Mouse (Mus musculus): ENCODE measurements around the gene Ptx4. TPM values are rescaled to one million over a fixed set of nuclear protein-coding genes. Genes with fewer than 3 reads are reported as not detected.

Gene Ptx4
- polyA plus RNA-seq, 1 experiment: not detected

DNA sequence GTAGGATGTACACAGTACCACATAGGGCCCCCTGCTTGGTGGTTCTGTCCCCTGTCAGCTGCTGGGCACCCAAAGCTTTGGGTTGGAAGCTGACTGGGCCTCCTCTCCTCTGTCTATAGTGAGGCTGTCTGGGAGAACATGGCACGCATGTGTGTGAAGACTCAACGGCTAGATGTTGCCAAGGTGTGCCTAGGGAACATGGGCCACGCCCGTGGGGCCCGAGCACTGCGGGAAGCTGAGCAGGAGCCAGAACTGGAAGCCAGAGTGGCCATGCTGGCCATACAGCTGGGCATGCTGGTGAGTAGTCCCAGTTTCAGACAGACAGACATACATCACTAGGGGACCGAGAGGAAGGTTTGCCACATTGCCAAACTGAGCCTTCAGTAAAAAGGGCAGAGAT, 33.8 kb upstream of the Ptx4 start:
- TF ChIP-seq CTCF (IDR thresholded peaks at IDR 0.05; ENCODE audit: insufficient read depth, low read length): no peak
- TF ChIP-seq POLR2A (IDR thresholded peaks at IDR 0.05; ENCODE audit: borderline replicate concordance, extremely low read depth, low read depth, low read length): no peak
- 82% methylated on average over 7 of the region's 7 CpGs for WGBS
- peaks cover 12% of the 10 kb centered on the region for H3K4me1 ChIP-seq (ENCODE audit: control insufficient read depth, insufficient read depth, low read length)
- H3K4me3 ChIP-seq (replicated peaks; ENCODE audit: extremely low read depth, low read depth, low read length): no peak overlapping the region
- DNase-seq: no peak

DNA sequence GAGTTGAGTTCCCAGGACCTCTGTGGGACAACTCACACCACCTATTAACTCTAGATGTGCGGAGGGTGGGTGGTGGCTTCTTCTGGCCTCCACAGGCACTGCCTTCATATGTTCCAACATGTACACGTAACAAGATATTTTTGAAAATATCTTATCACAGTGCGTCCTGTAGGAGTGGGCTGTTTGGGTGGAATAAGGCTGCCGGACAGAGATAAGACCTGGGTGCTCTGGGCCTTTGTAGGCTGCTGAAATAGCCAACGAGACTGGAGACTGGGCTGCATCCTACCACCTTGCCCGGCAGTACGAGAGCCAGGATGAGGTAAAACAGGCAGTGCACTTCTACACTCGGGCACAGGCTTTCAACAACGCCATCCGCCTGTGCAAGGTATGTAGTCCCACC, 31.4 kb upstream of the Ptx4 start:
- DNase-seq: no peak
- TF ChIP-seq CTCF (IDR thresholded peaks at IDR 0.05; ENCODE audit: insufficient read depth, low read length): no peak
- no peak for TF ChIP-seq POLR2A (IDR thresholded peaks at IDR 0.05; ENCODE audit: borderline replicate concordance, extremely low read depth, low read depth, low read length)
- Histone ChIP-seq H3K4me1 (ENCODE audit: control insufficient read depth, insufficient read depth, low read length) (no peaks in the 10 kb centered on the region; the same call in 1 of the 2 replicates), H3K4me3 (replicated peaks; ENCODE audit: extremely low read depth, low read depth, low read length) (no peak overlapping the region)
- 91% methylated on average over 10 of the region's 10 CpGs for WGBS

DNA sequence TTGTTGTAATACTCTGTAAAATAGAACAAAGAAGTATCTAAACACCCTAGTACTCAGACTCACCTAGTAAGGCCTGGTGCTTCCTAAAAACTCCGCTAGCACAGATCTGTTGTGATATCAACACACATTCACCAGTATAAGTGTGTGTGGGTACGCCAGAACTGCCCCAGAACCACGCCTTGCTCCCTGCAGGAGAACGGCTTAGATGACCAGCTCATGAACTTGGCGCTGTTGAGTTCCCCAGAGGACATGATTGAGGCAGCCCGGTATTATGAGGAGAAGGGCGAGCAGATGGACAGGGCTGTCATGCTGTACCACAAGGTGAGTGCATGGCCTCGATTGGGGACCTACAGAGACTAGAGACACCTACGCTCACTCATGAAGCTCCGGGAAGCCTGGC, 30.1 kb upstream of the Ptx4 start:
- Histone ChIP-seq H3K4me3 (replicated peaks; ENCODE audit: extremely low read depth, low read depth, low read length) (no peak overlapping the region), H3K4me1 (ENCODE audit: control insufficient read depth, insufficient read depth, low read length) (no peaks in the 10 kb centered on the region)
- 91% methylated on average over 10 of the region's 10 CpGs for WGBS
- no peak for DNase-seq
- TF ChIP-seq POLR2A (IDR thresholded peaks at IDR 0.05; ENCODE audit: borderline replicate concordance, extremely low read depth, low read depth, low read length) (no peak), CTCF (IDR thresholded peaks at IDR 0.05; ENCODE audit: insufficient read depth, low read length) (no peak)

DNA sequence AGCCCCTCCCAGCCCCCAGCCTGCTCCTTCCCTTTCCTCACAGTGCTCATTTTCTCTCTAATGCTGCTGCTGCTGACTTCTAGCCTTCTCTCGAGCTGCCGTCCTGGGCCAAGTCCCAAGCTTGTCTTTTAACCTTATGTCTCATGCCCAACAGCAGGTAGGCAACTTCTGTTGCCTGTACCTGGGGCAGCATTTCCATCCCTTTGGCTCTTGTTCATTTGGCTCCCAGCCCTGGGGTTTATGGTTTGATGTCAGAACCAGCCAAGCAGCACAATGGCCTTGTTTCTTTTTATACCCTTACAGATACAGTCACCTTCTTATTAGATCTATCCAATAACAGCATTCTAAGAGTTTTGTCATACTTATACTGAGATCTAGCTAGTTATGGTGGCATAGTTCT, 24.3 kb upstream of the Ptx4 start:
- H3K4me1 ChIP-seq (ENCODE audit: control insufficient read depth, insufficient read depth, low read length): no peaks in the 10 kb centered on the region
- WGBS: 92% methylated on average over 2 of the region's 2 CpGs
- no peak for DNase-seq
- H3K4me3 ChIP-seq (replicated peaks; ENCODE audit: extremely low read depth, low read depth, low read length): no peak overlapping the region
- TF ChIP-seq CTCF (IDR thresholded peaks at IDR 0.05; ENCODE audit: insufficient read depth, low read length) (no peak), POLR2A (IDR thresholded peaks at IDR 0.05; ENCODE audit: borderline replicate concordance, extremely low read depth, low read depth, low read length) (no peak)

DNA sequence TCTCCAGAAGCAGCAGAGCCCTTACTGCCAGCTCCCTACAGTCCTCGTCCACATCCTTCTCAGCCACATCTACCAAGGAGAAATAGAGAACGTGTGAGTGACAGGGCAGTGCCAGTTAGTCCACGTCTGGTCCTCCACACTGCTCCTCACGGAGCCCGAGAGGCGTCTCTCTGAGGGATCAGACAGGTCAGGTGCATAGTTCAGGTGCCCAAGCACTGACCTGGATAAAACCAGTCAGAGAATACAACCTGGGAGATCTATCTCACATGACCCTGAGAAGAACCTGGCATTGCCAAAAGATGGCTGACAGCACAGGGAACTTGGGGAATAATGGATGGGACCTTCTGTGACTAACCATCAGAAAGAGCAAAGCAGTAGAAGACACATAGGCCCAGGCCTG, 20.5 kb upstream of the Ptx4 start:
- no peak overlapping the region for H3K4me3 ChIP-seq (replicated peaks; ENCODE audit: extremely low read depth, low read depth, low read length)
- WGBS: 93% methylated on average over 6 of the region's 6 CpGs
- no peaks in the 10 kb centered on the region for H3K4me1 ChIP-seq (ENCODE audit: control insufficient read depth, insufficient read depth, low read length)
- no peak for DNase-seq
- TF ChIP-seq POLR2A (IDR thresholded peaks at IDR 0.05; ENCODE audit: borderline replicate concordance, extremely low read depth, low read depth, low read length) (no peak), CTCF (IDR thresholded peaks at IDR 0.05; ENCODE audit: insufficient read depth, low read length) (no peak)

DNA sequence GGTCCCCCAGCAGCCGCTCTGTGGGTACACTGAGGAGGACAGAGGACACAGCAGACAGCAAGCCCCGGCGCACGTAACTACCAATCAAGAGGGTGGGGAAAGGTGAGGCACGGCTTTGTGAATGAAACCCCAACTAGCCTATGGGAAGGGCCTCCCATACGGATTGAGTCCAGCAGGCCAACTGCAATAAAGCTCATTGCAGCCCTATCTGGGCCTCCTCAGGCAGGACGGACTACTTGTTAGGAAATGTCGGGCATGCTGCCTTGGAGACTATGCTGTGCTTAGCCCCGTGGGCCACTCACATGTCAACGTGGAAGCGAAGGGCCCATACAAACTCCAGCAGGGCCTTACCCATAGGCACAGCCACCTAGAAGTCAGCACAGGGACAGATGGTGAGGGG, 19.2 kb upstream of the Ptx4 start:
- H3K4me1 ChIP-seq (ENCODE audit: control insufficient read depth, insufficient read depth, low read length): no peaks in the 10 kb centered on the region
- no peak overlapping the region for H3K4me3 ChIP-seq (replicated peaks; ENCODE audit: extremely low read depth, low read depth, low read length)
- DNase-seq: no peak
- TF ChIP-seq CTCF (IDR thresholded peaks at IDR 0.05; ENCODE audit: insufficient read depth, low read length): no peak
- no peak for TF ChIP-seq POLR2A (IDR thresholded peaks at IDR 0.05; ENCODE audit: borderline replicate concordance, extremely low read depth, low read depth, low read length)
- 94% methylated on average over 11 of the region's 11 CpGs for WGBS

DNA sequence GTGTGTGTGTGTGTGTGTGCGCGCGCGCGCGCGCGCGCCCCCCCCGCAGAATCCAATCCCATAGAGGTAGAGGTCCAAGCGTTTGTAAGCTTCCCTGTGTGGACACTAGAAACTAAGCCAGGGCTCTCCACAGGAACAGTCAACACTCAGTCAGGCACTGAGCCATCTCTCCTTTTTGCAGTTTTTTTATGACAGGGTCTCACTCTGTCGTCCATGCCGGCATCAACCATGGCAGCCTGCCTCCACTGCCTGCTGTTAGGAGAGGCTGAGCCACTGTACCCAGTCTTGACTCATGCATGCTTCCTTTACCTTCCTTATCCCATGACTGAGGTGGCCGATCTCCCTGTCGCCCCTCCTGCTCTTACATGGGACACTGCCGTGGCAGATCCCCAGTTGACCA, 12.8 kb upstream of the Ptx4 start:
- 96% methylated on average over 16 of the region's 16 CpGs for WGBS
- DNase-seq: no peak
- TF ChIP-seq CTCF (IDR thresholded peaks at IDR 0.05; ENCODE audit: insufficient read depth, low read length) (no peak), POLR2A (IDR thresholded peaks at IDR 0.05; ENCODE audit: borderline replicate concordance, extremely low read depth, low read depth, low read length) (no peak)
- H3K4me3 ChIP-seq (replicated peaks; ENCODE audit: extremely low read depth, low read depth, low read length): no peak overlapping the region
- no peaks in the 10 kb centered on the region for H3K4me1 ChIP-seq (ENCODE audit: control insufficient read depth, insufficient read depth, low read length)

DNA sequence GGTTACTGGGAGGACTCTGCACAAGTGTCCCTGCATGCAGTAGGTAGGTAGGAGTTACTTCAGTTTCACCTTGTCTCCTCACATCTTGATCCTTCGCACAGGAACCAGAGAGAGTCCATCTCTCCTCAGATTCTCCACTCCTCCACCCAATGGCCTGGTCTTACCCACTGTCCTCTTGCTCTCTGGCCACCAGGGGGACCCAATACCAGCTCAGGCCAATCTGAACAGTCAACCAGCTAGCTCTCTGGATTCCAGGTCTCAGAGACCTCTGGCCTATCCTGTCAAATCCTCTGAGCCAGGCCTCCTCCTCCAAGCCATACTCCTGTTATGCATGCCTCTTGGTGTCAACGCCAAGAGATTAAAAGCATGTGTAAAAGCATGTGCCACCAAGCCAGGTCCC, 11.0 kb upstream of the Ptx4 start:
- TF ChIP-seq POLR2A (IDR thresholded peaks at IDR 0.05; ENCODE audit: borderline replicate concordance, extremely low read depth, low read depth, low read length) (no peak), CTCF (IDR thresholded peaks at IDR 0.05; ENCODE audit: insufficient read depth, low read length) (peak; percentile 75)
- Histone ChIP-seq H3K4me3 (replicated peaks; ENCODE audit: extremely low read depth, low read depth, low read length) (no peak overlapping the region), H3K4me1 (ENCODE audit: control insufficient read depth, insufficient read depth, low read length) (no peaks in the 10 kb centered on the region)
- WGBS: 76% methylated on average over 2 of the region's 2 CpGs
- no peak for DNase-seq

DNA sequence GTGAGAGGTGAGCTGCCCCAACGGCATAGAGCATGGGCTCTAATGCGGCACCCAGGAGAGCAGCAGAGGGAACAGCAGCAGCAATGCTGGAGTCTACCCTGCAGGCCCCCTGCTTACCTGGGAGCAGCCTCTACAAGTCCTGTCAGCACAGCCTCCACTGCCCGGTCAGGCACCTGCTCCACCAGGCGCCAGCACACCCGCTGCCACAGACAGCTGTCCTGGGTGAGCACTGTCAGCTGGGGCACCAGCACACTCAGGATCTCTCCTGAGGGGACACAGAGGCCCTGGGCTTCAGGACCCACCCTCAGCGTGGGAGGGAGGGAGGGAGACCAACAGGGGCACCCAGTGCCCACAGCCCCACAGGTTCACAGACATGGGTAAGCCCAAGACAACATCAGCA, 10.0 kb upstream of the Ptx4 start:
- WGBS: 90% methylated on average over 6 of the region's 6 CpGs
- DNase-seq: no peak
- Histone ChIP-seq H3K4me3 (replicated peaks; ENCODE audit: extremely low read depth, low read depth, low read length) (no peak overlapping the region), H3K4me1 (ENCODE audit: control insufficient read depth, insufficient read depth, low read length) (no peaks in the 10 kb centered on the region)
- TF ChIP-seq CTCF (IDR thresholded peaks at IDR 0.05; ENCODE audit: insufficient read depth, low read length) (no peak), POLR2A (IDR thresholded peaks at IDR 0.05; ENCODE audit: borderline replicate concordance, extremely low read depth, low read depth, low read length) (no peak)

DNA sequence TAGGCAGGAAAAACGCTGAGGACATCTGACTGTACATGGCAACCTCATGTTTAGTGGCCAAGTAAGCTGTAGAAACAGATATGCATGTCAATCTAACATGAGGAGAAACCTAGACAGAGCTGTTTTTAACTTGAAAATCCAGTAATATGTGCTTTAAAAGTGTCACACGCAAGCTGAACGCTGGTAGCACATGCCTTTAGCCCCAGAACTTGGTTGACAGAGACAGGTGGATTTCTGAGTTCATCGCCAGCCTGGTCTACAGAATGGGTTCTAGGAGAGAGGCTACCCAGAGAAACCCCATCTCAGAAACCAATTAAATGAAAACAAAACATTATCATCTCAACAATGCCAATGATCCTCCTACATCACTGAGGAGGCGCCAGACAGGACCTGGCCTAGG, 9.3 kb upstream of the Ptx4 start:
- whole genome bisulfite sequencing: 91% methylated on average over 5 of the region's 5 CpGs
- Histone ChIP-seq H3K4me3 (replicated peaks; ENCODE audit: extremely low read depth, low read depth, low read length) (no peak overlapping the region), H3K4me1 (ENCODE audit: control insufficient read depth, insufficient read depth, low read length) (peaks cover 2% of the 10 kb centered on the region; the same call in 1 of the 2 replicates)
- no peak for TF ChIP-seq POLR2A (IDR thresholded peaks at IDR 0.05; ENCODE audit: borderline replicate concordance, extremely low read depth, low read depth, low read length)
- no peak for TF ChIP-seq CTCF (IDR thresholded peaks at IDR 0.05; ENCODE audit: insufficient read depth, low read length)
- DNase-seq: no peak

Measured in lung, adult 2 months (tissue).